Mouse (Mus musculus): ENCODE results near the gene Eif5a2.

GRCm38 (mm10) chr3:28794835-28795234, 13.8 kb downstream of the Eif5a2 start:
- no peak for TF ChIP-seq CTCF (IDR thresholded peaks at IDR 0.05)
- no peak for TF ChIP-seq EP300 (IDR thresholded peaks at IDR 0.05; ENCODE audit: insufficient read depth, low read depth, low read length)
- no peak for TF ChIP-seq POLR2A (IDR thresholded peaks at IDR 0.05; ENCODE audit: insufficient read depth, low read depth, low read length)
